Mouse (Mus musculus) Patski (cell line): ENCODE results near the gene Gm17018. TPM values are rescaled to one million over a fixed set of nuclear protein-coding genes. Genes with fewer than 3 reads are reported as not detected.

Experiments used
- ATAC-seq: fragments of 100-300 bp; one replicate; pipeline ENCODE4 v1.8.0; 2021
- CTCF ChIA-PET: fragments of 350-600 bp; sonication (Branson Sonifier 250); formaldehyde crosslinking; loops from one replicate; lab custom pipeline; 2022; ENCODE audit warnings: inconsistent platforms; lab: Charles Lee
- POLR2A ChIA-PET: fragments of 350-600 bp; sonication (Branson Sonifier 250); formaldehyde crosslinking; loops from one replicate; lab custom pipeline; 2022; ENCODE audit warnings: antibody characterized with exemption, inconsistent platforms; lab: Charles Lee
- DNase-seq: peaks from one replicate; pipeline ENCODE4 v3.0.0-alpha.2; 2011; ENCODE audit warnings: low read depth, low spot score
- H3K27me3 ChIP-seq: fragments of 371-371 bp; one replicate; pipeline ENCODE4 v1.5.1; 2021
- CTCF ChIP-seq: fragments of 100-300 bp; IDR thresholded peaks from one replicate; pipeline ENCODE4 v1.5.1; 2021
- in situ Hi-C: fragments of 300-500 bp; cut with MboI; formaldehyde crosslinking; loops from 3 replicates; pipeline ENCODE4 v1.11.1; 2018; ENCODE audit warnings: low pct_unique_long_range_greater_than_20kb, mixed read lengths
- polyA plus RNA-seq: library from polyadenylated mRNA; unstranded; gene quantifications from one replicate; pipeline ENCODE4 v1.2.3, GENCODE M21; 2021

The Gm17018 gene
- polyA plus RNA-seq = 71.7 TPM

GRCm38 (mm10) chr19:45560153-45560890 is at the start of gene Gm17018, which contains the start of gene Poll:
Gene Gm17018, plus strand, starts transcription at chr19:45560615.
Gene Poll, minus strand, starts transcription at chr19:45560531.
- H3K27me3 ChIP-seq = no peaks in the 10 kb centered on the region
- ChIA-PET POLR2A (interaction anchor here (0.6 kb wide), 1 partner anchor 365 kb away, joined by 3 read pairs; no protein-coding TSS in a partner anchor), CTCF (interaction anchor here (2.0 kb wide), 1 partner anchor 14 kb away, joined by 8 read pairs; no protein-coding TSS in a partner anchor)
- DNase-seq = no peak
- ATAC-seq = peak; percentile 67
- in situ Hi-C loops = no loop called here
- TF ChIP-seq CTCF = no peak

GRCm38 (mm10) chr19:45510680-45511079 is 49.7 kb upstream of the Gm17018 start:
- no peaks in the 10 kb centered on the region for H3K27me3 ChIP-seq
- POLR2A ChIA-PET = interaction anchor here (1.5 kb wide), 1 partner anchor 14 kb away, joined by 4 read pairs; no protein-coding TSS in a partner anchor

GRCm38 (mm10) chr19:45511406-45511805 is 49.0 kb upstream of the Gm17018 start:
- DNase-seq (no peak), ATAC-seq (no peak)
- TF ChIP-seq CTCF = no peak
- ChIA-PET POLR2A (interaction anchor here (1.5 kb wide), 1 partner anchor 13 kb away, joined by 4 read pairs; no protein-coding TSS in a partner anchor), CTCF (no interaction called here)
- in situ Hi-C loops = no loop called here
- H3K27me3 ChIP-seq = no peaks in the 10 kb centered on the region

More at GRCm38 (mm10) chr19:45510680-45511079, 49.7 kb upstream of the Gm17018 start:
- DNase-seq (no peak), ATAC-seq (no peak)
- TF ChIP-seq CTCF = no peak
- CTCF ChIA-PET = no interaction called here
- in situ Hi-C loops = no loop called here

- DNase-seq (no peak), ATAC-seq (no peak)
- POLR2A ChIA-PET = no interaction called here
- in situ Hi-C loops = no loop called here
- CTCF ChIA-PET = interaction anchor here (0.7 kb wide), 1 partner anchor 26 kb away, joined by 3 read pairs; no protein-coding TSS in a partner anchor
- TF ChIP-seq CTCF = no peak
- H3K27me3 ChIP-seq = no peaks in the 10 kb centered on the region
These were observed 45.1 kb upstream of the Gm17018 start for GRCm38 (mm10) chr19:45515341-45515740.

- in situ Hi-C loops = no loop called here
- H3K27me3 ChIP-seq = no peaks in the 10 kb centered on the region
- ChIA-PET CTCF (interaction anchor here (0.7 kb wide), 1 partner anchor 26 kb away, joined by 3 read pairs; no protein-coding TSS in a partner anchor), POLR2A (no interaction called here)
- DNase-seq (no peak), ATAC-seq (no peak)
- no peak for TF ChIP-seq CTCF
These were observed 44.2 kb upstream of the Gm17018 start for GRCm38 (mm10) chr19:45516264-45516663.

- CTCF ChIA-PET = interaction anchor here (1.3 kb wide), 1 partner anchor 18 kb away, joined by 4 read pairs; no protein-coding TSS in a partner anchor
- in situ Hi-C loops = no loop called here
These were observed 33.0 kb upstream of the Gm17018 start for GRCm38 (mm10) chr19:45527382-45527781.

GRCm38 (mm10) chr19:45527931-45528534 is 32.4 kb upstream of the Gm17018 start:
- ChIA-PET POLR2A (no interaction called here), CTCF (no interaction called here)
- ATAC-seq = no peak
- H3K27me3 ChIP-seq = no peaks in the 10 kb centered on the region
- in situ Hi-C loops = no loop called here
- DNase-seq = no peak
- no peak for TF ChIP-seq CTCF

More at GRCm38 (mm10) chr19:45527382-45527781, 33.0 kb upstream of the Gm17018 start:
- no peak for TF ChIP-seq CTCF
- ATAC-seq = no peak
- DNase-seq = no peak
- POLR2A ChIA-PET = no interaction called here
- no peaks in the 10 kb centered on the region for H3K27me3 ChIP-seq

- no peak for ATAC-seq
- no peak for DNase-seq
- ChIA-PET CTCF (interaction anchor here (0.7 kb wide), 1 partner anchor 16 kb away, joined by 3 read pairs; no protein-coding TSS in a partner anchor), POLR2A (no interaction called here)
- TF ChIP-seq CTCF = no peak
- no peaks in the 10 kb centered on the region for H3K27me3 ChIP-seq
- in situ Hi-C loops = no loop called here
These were observed 31.1 kb upstream of the Gm17018 start for GRCm38 (mm10) chr19:45529294-45529693.

- no peak for DNase-seq
- ChIA-PET CTCF (interaction anchor here (0.6 to 2.6 kb wide), 2 partner anchors 14 to 352 kb away, joined by 3 to 13 read pairs; no protein-coding TSS in a partner anchor), POLR2A (no interaction called here)
- ATAC-seq = no peak
- in situ Hi-C loops = no loop called here
- H3K27me3 ChIP-seq = no peaks in the 10 kb centered on the region
- no peak for TF ChIP-seq CTCF
These were observed 30.0 kb upstream of the Gm17018 start for GRCm38 (mm10) chr19:45530200-45530995.

- H3K27me3 ChIP-seq = no peaks in the 10 kb centered on the region
- ChIA-PET POLR2A (interaction anchor here (0.6 kb wide), 1 partner anchor 111 kb away, joined by 3 read pairs; no protein-coding TSS in a partner anchor), CTCF (interaction anchor here (2.6 kb wide), 1 partner anchor 13 kb away, joined by 13 read pairs; no protein-coding TSS in a partner anchor)
- in situ Hi-C loops = no loop called here
- TF ChIP-seq CTCF = no peak
- DNase-seq (no peak), ATAC-seq (no peak)
These were observed 28.9 kb upstream of the Gm17018 start for GRCm38 (mm10) chr19:45531554-45531953.
